Mouse (Mus musculus) embryonic fibroblast, embryonic 13.5 days (primary cell): Measurements from ENCODE around the gene Zfp3. TPM values are rescaled to one million over a fixed set of nuclear protein-coding genes. Genes with fewer than 3 reads are reported as not detected.

Experiments
- H3K27ac ChIP-seq: 2 replicates; pipeline ENCODE4 v1.5.1; 2012; ENCODE audit warnings: low read length, control low read depth, inconsistent platforms; ENCODE audit not compliant: insufficient read depth
- H3K4me1 ChIP-seq: 2 replicates; pipeline ENCODE4 v1.6.1; 2011; ENCODE audit warnings: low read length; ENCODE audit not compliant: control insufficient read depth, insufficient read depth
- H3K4me3 ChIP-seq: 2 replicates; pipeline ENCODE4 v1.5.1; 2011; ENCODE audit warnings: mild to moderate bottlenecking, control low read depth, low read length; ENCODE audit not compliant: insufficient read depth
- CTCF ChIP-seq: IDR thresholded peaks from 2 replicates; pipeline ENCODE4 v1.5.1; 2011; ENCODE audit warnings: mild to moderate bottlenecking, control low read depth, low read length, moderate library complexity, borderline replicate concordance; ENCODE audit not compliant: insufficient read depth
- POLR2A ChIP-seq: IDR thresholded peaks from 2 replicates; pipeline ENCODE4 v1.6.1; 2011; ENCODE audit warnings: low read depth, mild to moderate bottlenecking, control low read depth, low read length, moderate library complexity
- polyA plus RNA-seq: library from polyadenylated mRNA; stranded (reverse); fragments of >200 nt; gene quantifications from 2 replicates; pipeline ENCODE4 v1.2.4, GENCODE M21; 2011; ENCODE audit warnings: low read depth; ENCODE audit not compliant: missing spikeins, insufficient read length

Zfp3 gene
- polyA plus RNA-seq, 1 experiment = 1.5 TPM

DNA sequence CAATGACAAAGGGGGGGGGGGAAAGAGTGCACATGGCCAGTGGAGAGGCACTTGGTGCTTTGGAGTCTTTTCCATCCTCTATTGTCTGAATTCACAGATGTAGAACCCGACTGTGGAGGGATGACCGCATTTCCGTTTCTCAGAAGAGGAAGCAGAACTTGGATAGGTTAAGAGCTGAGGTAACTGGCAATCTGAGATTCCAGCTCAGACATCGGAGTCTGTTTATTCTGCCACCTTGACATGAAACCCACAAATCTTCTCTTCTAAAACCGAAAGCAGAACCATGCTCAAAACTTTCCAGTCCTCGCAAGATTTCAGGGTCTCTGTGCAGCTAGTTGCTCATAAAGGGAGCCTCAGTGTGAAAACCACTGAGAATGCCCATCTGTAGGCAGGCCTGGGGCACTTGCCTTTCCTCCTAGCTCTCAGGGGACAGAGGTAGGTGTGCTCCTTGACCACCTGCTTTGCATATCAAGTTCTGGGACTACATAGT lies 39.7 kb downstream of the Zfp3 start:
- no peak overlapping the region for H3K4me3 ChIP-seq
- TF ChIP-seq POLR2A (no peak), CTCF (no peak)
- H3K27ac ChIP-seq = no peak overlapping the region
- H3K4me1 ChIP-seq = no peaks in the 10 kb centered on the region

DNA sequence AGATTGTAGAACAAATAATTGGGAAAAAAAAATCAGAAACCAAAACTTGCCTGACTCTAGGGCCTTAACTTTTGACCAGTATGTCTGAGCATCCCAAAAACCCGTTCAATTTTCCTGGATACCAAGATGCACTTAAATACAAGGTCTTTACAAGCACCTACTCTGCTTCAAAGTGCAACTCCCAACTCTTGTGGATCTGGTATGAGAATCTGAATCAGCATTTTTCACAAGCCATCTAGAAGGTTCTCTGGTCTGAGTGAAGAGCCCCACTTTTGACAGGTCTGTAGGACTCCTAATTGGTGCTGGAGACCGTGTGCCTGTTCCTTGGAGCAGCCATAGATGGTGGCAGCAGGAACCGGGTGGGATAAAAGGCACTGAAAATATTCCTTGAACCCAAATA lies 40.4 kb downstream of the Zfp3 start:
- H3K27ac ChIP-seq = no peak overlapping the region
- no peak overlapping the region for H3K4me3 ChIP-seq
- no peak for TF ChIP-seq POLR2A
- TF ChIP-seq CTCF = no peak
- no peaks in the 10 kb centered on the region for H3K4me1 ChIP-seq

DNA sequence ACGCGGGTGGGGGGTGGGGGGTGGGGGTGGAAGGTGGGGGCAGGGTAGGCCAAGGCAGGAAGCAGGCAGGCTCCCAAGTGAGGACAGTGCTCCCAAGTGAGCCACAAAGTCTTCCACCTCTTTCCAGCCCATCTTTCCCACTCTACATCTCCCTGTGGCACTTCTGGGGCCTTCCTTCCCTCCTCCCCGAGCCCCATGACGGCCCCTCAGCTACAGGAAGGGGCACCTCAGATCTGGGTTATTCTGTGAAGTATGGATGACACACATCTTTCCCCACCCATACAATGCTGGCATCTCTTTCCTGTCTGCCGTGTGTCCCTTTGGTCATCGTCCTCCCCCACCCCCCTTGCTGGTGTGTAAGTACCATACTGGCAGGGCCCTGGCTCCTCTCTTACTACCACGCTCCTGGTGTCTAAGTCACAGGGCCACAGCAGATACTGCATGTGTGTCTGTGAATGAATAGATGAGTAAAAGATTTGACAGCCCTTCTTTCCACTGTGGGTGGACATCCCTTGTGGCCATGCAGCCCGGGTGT lies 41.7 kb downstream of the Zfp3 start:
- H3K4me1 ChIP-seq = no peaks in the 10 kb centered on the region
- no peak overlapping the region for H3K4me3 ChIP-seq
- TF ChIP-seq POLR2A (no peak), CTCF (no peak)
- H3K27ac ChIP-seq = no peak overlapping the region

DNA sequence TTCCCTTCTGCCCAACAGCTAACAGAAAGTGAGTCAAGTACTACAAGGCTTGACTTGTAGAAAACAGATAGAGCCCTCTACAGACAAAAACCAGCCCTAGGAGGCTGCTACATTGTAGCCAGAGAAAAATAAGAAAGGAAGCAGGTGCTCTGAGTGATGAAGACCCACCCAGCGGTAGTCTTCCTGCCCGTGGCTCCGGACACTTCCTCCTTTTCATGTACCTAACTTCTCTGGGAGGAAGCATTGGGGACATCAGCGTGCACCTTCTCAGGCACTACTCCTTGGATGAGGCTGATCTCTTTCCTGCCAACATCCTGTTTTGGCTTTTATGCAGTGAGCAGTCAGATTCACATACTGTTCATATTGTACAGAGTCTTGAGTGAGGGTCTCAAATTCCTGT lies 42.7 kb downstream of the Zfp3 start:
- no peaks in the 10 kb centered on the region for H3K4me1 ChIP-seq
- no peak overlapping the region for H3K4me3 ChIP-seq
- H3K27ac ChIP-seq = no peak overlapping the region
- TF ChIP-seq CTCF = no peak
- TF ChIP-seq POLR2A = no peak

- no peak overlapping the region for H3K27ac ChIP-seq
- H3K4me1 ChIP-seq = no peaks in the 10 kb centered on the region
- no peak overlapping the region for H3K4me3 ChIP-seq
Observed at GRCm38 (mm10) chr11:70807630-70808029, 43.6 kb downstream of the Zfp3 start.

DNA sequence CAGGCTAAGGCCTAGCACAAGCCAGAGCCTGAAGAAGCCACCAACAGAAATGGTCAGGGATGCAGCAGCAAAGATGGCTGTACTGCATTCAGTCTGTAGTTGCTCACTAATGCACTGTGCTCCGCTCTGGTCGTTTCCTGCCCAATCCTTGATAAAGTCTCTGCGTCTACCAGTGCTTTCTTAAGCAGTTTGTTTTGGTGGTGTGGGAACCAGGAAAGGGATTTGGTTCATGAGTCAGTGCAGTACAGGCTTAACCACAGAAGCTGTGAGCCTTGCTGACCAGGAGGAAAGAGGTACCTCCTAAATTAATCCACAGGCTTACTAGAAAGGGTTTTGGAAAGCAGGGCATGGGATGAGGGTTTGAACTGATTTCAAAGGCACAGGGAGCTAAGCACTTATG lies 44.1 kb downstream of the Zfp3 start:
- TF ChIP-seq CTCF = no peak
- TF ChIP-seq POLR2A = no peak
- Histone ChIP-seq H3K4me3 (no peak overlapping the region), H3K4me1 (no peaks in the 10 kb centered on the region), H3K27ac (no peak overlapping the region)

More at GRCm38 (mm10) chr11:70807630-70808029, 43.6 kb downstream of the Zfp3 start:
- TF ChIP-seq CTCF (no peak), POLR2A (no peak)

DNA sequence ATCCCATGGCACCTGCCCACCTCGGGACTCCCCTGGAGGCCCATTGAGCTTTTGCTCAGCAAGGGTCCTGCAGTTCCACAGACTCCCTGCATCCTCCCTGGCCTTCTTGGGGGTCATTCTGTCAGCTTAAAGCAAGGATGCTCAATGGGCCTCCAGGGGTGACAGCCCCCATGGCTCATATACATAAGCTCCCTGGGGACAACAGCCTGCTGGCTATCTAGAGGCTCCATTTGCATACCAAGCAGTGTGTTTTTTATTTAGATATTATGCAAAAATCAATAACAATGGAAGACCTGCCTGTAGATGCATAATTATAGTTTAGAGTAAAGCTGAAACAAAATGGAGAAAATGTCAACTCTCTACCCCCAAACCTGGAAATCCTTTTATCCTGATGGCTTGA lies 45.0 kb downstream of the Zfp3 start:
- H3K27ac ChIP-seq = no peak overlapping the region
- no peak overlapping the region for H3K4me3 ChIP-seq
- TF ChIP-seq CTCF (no peak), POLR2A (no peak)
- no peaks in the 10 kb centered on the region for H3K4me1 ChIP-seq

DNA sequence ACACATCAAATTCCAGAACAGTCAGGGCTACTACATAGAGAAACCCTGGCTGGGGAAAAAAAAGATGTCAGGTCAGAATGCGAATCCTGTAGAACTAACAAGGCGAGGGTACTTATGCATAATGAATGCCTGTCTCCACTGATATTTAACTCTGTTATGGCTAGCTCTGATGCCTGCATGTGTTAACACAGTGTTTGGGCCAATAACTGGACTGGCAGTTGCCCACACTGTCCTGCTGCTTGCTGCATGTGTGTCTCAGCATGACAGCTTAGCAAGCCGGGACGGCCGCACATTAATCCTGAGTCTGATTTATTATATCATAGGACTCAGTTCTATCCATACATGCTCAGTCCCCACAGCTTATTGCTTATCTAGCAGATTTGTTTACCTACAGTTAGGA lies 47.0 kb downstream of the Zfp3 start:
- Histone ChIP-seq H3K4me3 (no peak overlapping the region), H3K27ac (no peak overlapping the region), H3K4me1 (no peaks in the 10 kb centered on the region)
- TF ChIP-seq CTCF (no peak), POLR2A (no peak)

GRCm38 (mm10) chr11:70811471-70812240 lies 47.6 kb downstream of the Zfp3 start:
- Histone ChIP-seq H3K4me3 (no peak overlapping the region), H3K27ac (no peak overlapping the region), H3K4me1 (no peaks in the 10 kb centered on the region)
- TF ChIP-seq CTCF (no peak), POLR2A (no peak)

DNA sequence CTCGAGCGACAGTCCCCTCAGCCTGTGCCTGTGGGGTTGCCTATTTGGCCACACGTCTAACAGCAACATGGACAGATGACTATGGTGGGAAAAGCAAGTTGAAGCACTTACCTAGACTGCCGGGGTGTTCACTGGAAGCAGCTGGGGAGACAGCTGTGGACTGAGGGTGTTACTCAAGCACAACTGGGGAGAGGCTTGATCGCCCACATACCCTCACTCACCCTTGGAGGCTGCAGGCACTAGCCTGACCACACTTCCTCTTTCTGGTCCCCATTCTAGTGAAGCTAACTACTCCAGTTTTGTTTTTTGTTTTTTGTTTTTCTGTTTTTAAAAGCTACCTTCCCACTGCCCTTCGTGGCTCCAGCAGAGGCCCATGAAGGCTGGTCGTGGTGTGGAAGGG lies 48.4 kb downstream of the Zfp3 start, which contains the start of gene Scimp:
Gene Scimp, minus strand, starts transcription at position 222 of the 400 bp plus-strand sequence.
- TF ChIP-seq CTCF = no peak
- H3K27ac ChIP-seq = no peak within 1 kb of the TSS
- H3K4me1 ChIP-seq = no peaks in the 10 kb centered on the region
- H3K4me3 ChIP-seq = no peak within 1 kb of the TSS
